Mouse (Mus musculus) hindbrain, embryonic 16.5 days (tissue): ENCODE results near the gene Akt2. TPM values are rescaled to one million over a fixed set of nuclear protein-coding genes. Genes with fewer than 3 reads are reported as not detected.

Source experiments
- ATAC-seq: fragments of 200-750 bp; cut with Nextera tagmentation; 2 replicates; pipeline ENCODE4 v1.8.0; 2017; ENCODE audit warnings: moderate TSS enrichment, moderate library complexity
- H3K27ac ChIP-seq: fragments of 300-500 bp; sonication (generic); 2 replicates; pipeline ENCODE4 v1.5.1; 2014; ENCODE audit warnings: low read depth, mild to moderate bottlenecking, control low read depth, low read length, moderate library complexity
- H3K27me3 ChIP-seq: fragments of 300-500 bp; sonication (generic); replicated peaks from 2 replicates; pipeline ENCODE4 v1.6.1; 2014; ENCODE audit warnings: low read length; ENCODE audit not compliant: control insufficient read depth, insufficient read depth
- H3K36me3 ChIP-seq: fragments of 300-500 bp; sonication (generic); 2 replicates; pipeline ENCODE4 v1.6.1; 2014; ENCODE audit warnings: mild to moderate bottlenecking, low read length, moderate library complexity, mixed read lengths; ENCODE audit not compliant: control insufficient read depth, insufficient read depth
- H3K4me1 ChIP-seq: fragments of 300-500 bp; sonication (generic); 2 replicates; pipeline ENCODE4 v1.6.1; 2014; ENCODE audit warnings: low read depth, low read length; ENCODE audit not compliant: control insufficient read depth, insufficient read depth
- H3K4me2 ChIP-seq: fragments of 300-500 bp; sonication (generic); 2 replicates; pipeline ENCODE4 v1.6.1; 2014; ENCODE audit warnings: mild to moderate bottlenecking, low read length, control low read depth, moderate library complexity
- H3K4me3 ChIP-seq: fragments of 300-500 bp; sonication (generic); 2 replicates; pipeline ENCODE4 v1.5.1; 2014; ENCODE audit warnings: mild to moderate bottlenecking, low read length, control low read depth, moderate library complexity
- H3K9ac ChIP-seq: fragments of 300-500 bp; sonication (generic); 2 replicates; pipeline ENCODE4 v1.6.1; 2014; ENCODE audit warnings: low read depth, mild to moderate bottlenecking, control low read depth, low read length, moderate library complexity
- H3K9me3 ChIP-seq: fragments of 300-500 bp; sonication (generic); 2 replicates; pipeline ENCODE4 v1.6.1; 2014; ENCODE audit warnings: mild to moderate bottlenecking, low read length, moderate library complexity; ENCODE audit not compliant: control insufficient read depth
- WGBS: fragments of 180-500 bp; shearing (Covaris S2); extraction: QIAGEN DNeasy Blood & Tissue Kit; methylation state at CpG from one replicate; pipeline ENCODE4 v1.1.7; 2014; 5-methylcytosine and 5-hydroxymethylcytosine counted together
- polyA plus RNA-seq: library from polyadenylated mRNA; unstranded; fragments of >200 nt; fragmentation: Nextera tagmentation; extraction: Ambion mirVana; gene quantifications from 2 replicates; pipeline ENCODE4 v1.2.1, GENCODE M21; 2015

Gene Akt2
- polyA plus RNA-seq, 1 experiment from 2014 or later = 63.0 TPM

- Histone ChIP-seq H3K27ac (no peak overlapping the region), H3K27me3 (no peaks in the 10 kb centered on the region), H3K4me1 (peaks cover 48% of the 10 kb centered on the region), H3K36me3 (no peaks in the 10 kb centered on the region), H3K9ac (no peak overlapping the region), H3K9me3 (no peaks in the 10 kb centered on the region), H3K4me2 (no peak overlapping the region), H3K4me3 (no peak overlapping the region)
- 81% methylated on average over 7 of the region's 7 CpGs for WGBS
- no peak for ATAC-seq
These were observed 6.7 kb downstream of the Akt2 start for GRCm38 (mm10) chr7:27598053-27598452.

DNA sequence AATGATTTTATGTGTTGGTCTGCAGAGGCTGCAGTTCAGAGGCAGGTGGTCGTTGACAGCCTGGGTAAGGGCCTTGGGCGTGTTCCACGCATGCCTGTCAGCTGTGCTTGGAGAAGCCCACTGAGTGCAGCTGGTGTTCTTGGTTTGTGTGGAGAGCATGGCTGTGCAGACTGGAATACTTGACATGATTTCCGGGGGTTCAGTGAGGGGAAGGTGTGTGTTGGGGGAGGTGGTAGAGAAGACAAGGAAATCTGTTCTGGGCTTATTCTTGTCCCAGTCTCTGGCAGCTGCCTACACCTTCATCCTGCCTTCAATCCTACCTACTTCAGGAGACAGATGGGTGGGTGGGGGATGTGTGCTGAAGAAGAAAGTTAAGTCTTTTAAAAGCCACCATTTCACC is 10.3 kb downstream of the Akt2 start:
- Histone ChIP-seq H3K4me1 (peaks cover 56% of the 10 kb centered on the region), H3K4me3 (no peak overlapping the region), H3K27me3 (no peaks in the 10 kb centered on the region), H3K9ac (no peak overlapping the region), H3K27ac (peak overlapping the region; percentile 42; the same call in 1 of the 2 replicates), H3K36me3 (no peaks in the 10 kb centered on the region), H3K9me3 (no peaks in the 10 kb centered on the region), H3K4me2 (no peak overlapping the region)
- WGBS = 53% methylated on average over 4 of the region's 4 CpGs
- ATAC-seq = no peak

DNA sequence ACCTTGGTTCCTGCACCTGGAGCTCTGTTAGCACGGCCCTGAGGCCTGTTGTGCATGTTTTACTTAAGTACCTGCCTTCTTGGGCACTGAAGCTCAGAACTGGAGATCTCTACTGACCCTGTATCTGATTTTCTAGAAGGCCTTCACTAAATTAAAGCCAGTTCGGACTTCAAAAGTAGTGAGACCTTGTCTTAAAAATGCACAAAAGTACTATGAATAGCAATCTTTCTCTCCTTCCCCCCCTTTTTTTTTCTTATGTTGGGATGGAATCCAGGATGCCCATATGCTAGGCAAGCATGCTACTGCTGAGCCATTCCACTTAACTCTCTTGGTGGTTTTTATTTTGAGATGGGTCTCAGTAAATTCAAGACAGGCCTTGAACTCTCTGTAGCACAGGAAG is 10.8 kb downstream of the Akt2 start:
- Histone ChIP-seq H3K9ac (no peak overlapping the region), H3K4me2 (no peak overlapping the region), H3K36me3 (no peaks in the 10 kb centered on the region), H3K4me1 (peaks cover 56% of the 10 kb centered on the region), H3K9me3 (no peaks in the 10 kb centered on the region), H3K27ac (no peak overlapping the region; the same call in 1 of the 2 replicates), H3K4me3 (no peak overlapping the region), H3K27me3 (no peaks in the 10 kb centered on the region)
- WGBS = 75% methylated on average over 2 of the region's 2 CpGs
- no peak for ATAC-seq

DNA sequence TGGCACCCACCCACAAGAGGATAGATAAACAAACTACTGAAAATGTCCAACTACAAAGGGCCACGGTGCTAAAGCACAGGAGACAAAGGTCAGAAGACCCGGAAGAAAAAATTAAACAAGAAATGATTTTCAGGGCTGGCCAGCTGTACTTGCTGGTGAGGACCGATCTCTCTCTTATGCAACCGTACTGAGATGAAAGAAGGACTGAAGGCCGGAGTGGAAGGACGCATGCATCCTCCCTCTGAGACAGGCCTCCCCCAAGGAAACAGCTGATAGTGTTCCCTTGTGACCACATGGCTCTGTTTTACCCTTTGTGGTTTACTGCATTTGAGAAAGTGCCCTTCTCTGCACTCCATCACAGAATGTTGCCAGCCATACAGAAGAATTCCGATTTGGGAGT is 11.5 kb downstream of the Akt2 start:
- H3K9me3 ChIP-seq = no peaks in the 10 kb centered on the region
- no peaks in the 10 kb centered on the region for H3K36me3 ChIP-seq
- H3K27ac ChIP-seq = 0 out of 2 replicates have a peak overlapping the region, but pooled peaks have one; percentile 1
- H3K27me3 ChIP-seq = no peaks in the 10 kb centered on the region
- WGBS = 81% methylated on average over 7 of the region's 7 CpGs
- H3K9ac ChIP-seq = no peak overlapping the region
- no peak overlapping the region for H3K4me2 ChIP-seq
- ATAC-seq = no peak
- no peak overlapping the region for H3K4me3 ChIP-seq
- H3K4me1 ChIP-seq = peaks cover 57% of the 10 kb centered on the region

DNA sequence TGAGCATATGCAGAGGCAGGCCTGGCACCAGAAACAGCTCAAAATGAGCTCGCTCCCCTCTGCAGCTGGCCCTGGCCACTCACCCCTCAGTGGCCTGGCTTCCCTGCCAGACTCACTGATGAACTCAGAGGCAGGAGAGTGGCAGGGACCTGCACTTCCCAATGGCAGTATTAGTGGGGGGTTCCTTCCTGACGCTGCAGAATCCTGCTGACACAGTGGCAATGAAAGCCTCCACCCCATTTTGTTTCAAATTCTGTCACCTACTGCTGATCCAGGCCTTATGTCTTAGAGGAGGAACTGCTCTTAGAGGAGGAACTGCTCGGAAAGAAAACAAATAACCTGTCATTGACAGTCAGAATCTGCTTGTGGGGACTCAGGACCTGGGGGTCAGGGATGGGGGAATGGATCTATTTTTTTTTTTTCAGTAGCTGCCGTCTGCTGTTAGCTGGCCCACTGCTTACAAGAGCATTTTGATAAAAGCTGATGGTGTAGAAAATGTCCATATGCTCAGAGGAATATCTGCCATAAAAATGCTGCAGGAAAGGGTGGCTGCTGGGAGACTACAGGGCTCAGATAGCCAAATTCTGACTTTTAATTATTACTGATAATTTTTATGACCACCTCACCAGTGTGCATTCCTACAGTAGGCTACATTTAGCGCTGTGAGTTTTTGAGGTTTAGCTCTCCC is 13.5 kb downstream of the Akt2 start:
- H3K27me3 ChIP-seq = no peaks in the 10 kb centered on the region
- 35% methylated on average over 5 of the region's 5 CpGs for WGBS
- no peaks in the 10 kb centered on the region for H3K36me3 ChIP-seq
- peak overlapping the region; percentile 33; the same call in 1 of the 2 replicates for H3K9ac ChIP-seq
- H3K27ac ChIP-seq = peak overlapping the region; percentile 77
- no peak for ATAC-seq
- H3K4me3 ChIP-seq = no peak overlapping the region
- H3K4me2 ChIP-seq = no peak overlapping the region
- H3K9me3 ChIP-seq = no peaks in the 10 kb centered on the region
- peaks cover 52% of the 10 kb centered on the region for H3K4me1 ChIP-seq

DNA sequence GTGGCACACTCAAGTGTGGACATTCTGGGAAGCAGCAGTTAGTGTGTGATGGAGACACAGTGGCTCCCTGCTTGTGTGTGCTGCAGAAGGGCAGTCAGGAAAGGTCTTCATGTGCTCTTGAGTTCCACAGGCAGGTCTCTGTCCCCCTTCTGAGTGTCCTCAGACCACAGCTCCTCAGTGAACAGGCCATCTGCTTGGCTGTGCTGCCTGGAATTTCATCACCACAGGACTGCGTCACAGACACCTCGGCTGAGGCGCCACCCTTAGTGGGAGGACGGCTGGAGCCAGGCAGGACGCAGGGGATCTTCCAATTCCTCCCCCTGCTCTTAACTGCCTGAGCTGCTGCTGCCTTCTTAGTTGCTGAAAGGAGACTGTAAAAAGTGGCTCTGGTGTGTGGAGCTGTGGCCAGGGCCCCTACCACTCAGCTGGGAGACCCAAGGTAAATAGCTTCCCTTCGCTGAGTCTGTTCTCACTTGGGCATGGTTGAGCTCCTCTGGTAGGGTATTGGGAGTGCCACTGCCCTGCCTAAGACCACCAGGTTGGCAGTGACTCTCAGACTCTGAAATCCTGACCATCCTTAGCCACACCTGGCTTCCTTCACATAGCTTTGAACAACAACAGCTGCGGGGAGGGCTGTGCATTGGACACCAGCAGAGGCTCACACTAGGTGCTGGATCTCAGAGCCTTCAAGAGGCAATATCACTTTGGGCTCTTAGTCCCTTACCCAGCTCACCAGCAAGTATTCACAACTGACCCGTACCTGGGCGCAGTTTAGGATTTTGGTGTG is 14.3 kb downstream of the Akt2 start:
- ATAC-seq = peak; percentile 49
- H3K9ac ChIP-seq = 0 out of 2 replicates have a peak overlapping the region, but pooled peaks have one; percentile 3
- no peak overlapping the region for H3K4me2 ChIP-seq
- WGBS = 51% methylated on average over 9 of the region's 9 CpGs
- no peaks in the 10 kb centered on the region for H3K9me3 ChIP-seq
- H3K27ac ChIP-seq = peak overlapping the region; percentile 77
- peaks cover 43% of the 10 kb centered on the region for H3K4me1 ChIP-seq
- no peaks in the 10 kb centered on the region for H3K27me3 ChIP-seq
- H3K36me3 ChIP-seq = no peaks in the 10 kb centered on the region
- H3K4me3 ChIP-seq = no peak overlapping the region

DNA sequence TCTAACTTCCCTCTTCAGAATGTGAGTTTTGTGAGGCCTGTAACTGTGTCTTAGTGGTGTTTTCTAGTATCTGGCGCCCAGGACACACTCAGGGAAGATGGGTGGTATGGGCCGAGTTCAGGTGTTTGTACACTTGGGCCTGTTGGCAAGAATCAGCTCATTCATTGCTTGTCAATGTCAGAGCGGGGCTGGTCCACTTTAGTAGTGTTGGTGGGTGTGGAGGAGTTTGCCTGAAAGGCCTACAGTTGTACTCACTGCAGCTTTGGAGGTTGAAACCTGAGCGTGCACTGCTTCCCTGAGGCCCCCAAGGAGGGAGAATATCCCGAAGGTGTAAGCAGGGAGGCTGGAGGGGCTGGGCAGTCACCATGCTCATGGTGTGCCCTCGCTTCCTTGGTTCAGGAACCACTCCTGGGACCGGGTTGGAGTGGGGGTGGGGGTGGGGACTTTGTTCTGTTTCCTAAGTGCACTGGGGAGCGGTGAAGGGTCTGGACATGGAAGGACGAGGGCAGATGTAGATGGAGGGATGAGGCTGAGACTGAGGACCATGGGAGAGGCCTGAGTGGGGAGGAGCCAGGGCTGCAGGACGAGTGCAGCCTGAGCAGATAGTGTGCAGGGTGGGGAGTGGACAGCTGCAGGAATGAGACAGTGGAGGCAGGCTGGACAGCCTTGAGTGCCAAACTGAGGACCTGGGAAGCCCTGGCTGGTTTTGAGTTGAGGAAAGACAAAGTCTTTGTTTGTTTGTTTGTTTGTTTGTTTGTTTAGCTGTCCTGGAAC is 15.3 kb downstream of the Akt2 start:
- Histone ChIP-seq H3K4me3 (no peak overlapping the region), H3K27me3 (no peaks in the 10 kb centered on the region), H3K9ac (0 out of 2 replicates have a peak overlapping the region, but pooled peaks have one; percentile 3), H3K4me2 (no peak overlapping the region), H3K4me1 (peaks cover 37% of the 10 kb centered on the region), H3K36me3 (no peaks in the 10 kb centered on the region), H3K9me3 (no peaks in the 10 kb centered on the region), H3K27ac (peak overlapping the region; percentile 77; the same call in 1 of the 2 replicates)
- no peak for ATAC-seq
- WGBS = 63% methylated on average over 10 of the region's 10 CpGs

DNA sequence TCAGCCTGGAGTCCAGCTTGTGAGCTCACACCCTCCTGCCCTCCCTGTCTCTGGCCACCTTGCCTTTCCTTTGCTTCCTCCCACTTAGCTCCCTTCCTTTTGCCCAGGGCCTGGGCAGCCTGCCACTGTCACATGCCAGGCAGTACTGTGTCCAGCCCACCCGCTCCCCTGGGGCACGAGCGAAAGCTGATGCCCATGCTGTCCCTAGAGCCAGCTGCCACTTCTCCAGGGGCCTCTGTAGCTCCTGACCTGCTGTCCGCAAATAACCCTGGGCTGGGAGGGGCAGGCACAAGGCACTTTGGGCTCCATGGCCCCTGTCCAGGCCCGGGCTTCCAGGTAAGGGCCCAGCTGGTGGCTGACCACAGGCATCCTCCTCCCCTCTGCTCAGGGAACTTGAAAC is 16.2 kb downstream of the Akt2 start:
- H3K27ac ChIP-seq = peak overlapping the region; percentile 49; the same call in 1 of the 2 replicates

GRCm38 (mm10) chr7:27608130-27608529 is 16.8 kb downstream of the Akt2 start:
- H3K36me3 ChIP-seq = no peaks in the 10 kb centered on the region
- no peaks in the 10 kb centered on the region for H3K9me3 ChIP-seq
- H3K27ac ChIP-seq = no peak overlapping the region; the same call in 1 of the 2 replicates
- H3K27me3 ChIP-seq = no peaks in the 10 kb centered on the region
- H3K4me1 ChIP-seq = peaks cover 34% of the 10 kb centered on the region
- WGBS = 79% methylated on average over 3 of the region's 3 CpGs
- no peak overlapping the region for H3K4me2 ChIP-seq
- no peak for ATAC-seq
- H3K9ac ChIP-seq = no peak overlapping the region
- H3K4me3 ChIP-seq = no peak overlapping the region

More for the DNA sequence above, 16.2 kb downstream of the Akt2 start:
- WGBS = 39% methylated on average over 5 of the region's 5 CpGs
- Histone ChIP-seq H3K36me3 (no peaks in the 10 kb centered on the region), H3K27me3 (no peaks in the 10 kb centered on the region), H3K4me2 (no peak overlapping the region), H3K4me1 (peaks cover 30% of the 10 kb centered on the region), H3K4me3 (no peak overlapping the region), H3K9ac (no peak overlapping the region), H3K9me3 (no peaks in the 10 kb centered on the region)
- peak; percentile 69 for ATAC-seq
